Mouse (Mus musculus): ENCODE measurements around the gene Dnajc25.

The Dnajc25 gene

GRCm38 (mm10) chr4:59006211-59006610 lies 11.3 kb downstream of the Dnajc25 start:
- DNase-seq (ENCODE audit: low spot score) = no peak

GRCm38 (mm10) chr4:59007016-59007415 lies 12.2 kb downstream of the Dnajc25 start:
- no peak for DNase-seq (ENCODE audit: low spot score)

- DNase-seq (ENCODE audit: low spot score) = no peak
These were observed 13.1 kb downstream of the Dnajc25 start for GRCm38 (mm10) chr4:59007974-59008373.

GRCm38 (mm10) chr4:59009186-59009585 lies 14.3 kb downstream of the Dnajc25 start:
- no peak for DNase-seq (ENCODE audit: low spot score)

GRCm38 (mm10) chr4:59009696-59010095 lies 14.8 kb downstream of the Dnajc25 start:
- DNase-seq (ENCODE audit: low spot score) = no peak

GRCm38 (mm10) chr4:59011446-59011845 lies 16.6 kb downstream of the Dnajc25 start:
- no peak for DNase-seq (ENCODE audit: low spot score)

- no peak for DNase-seq (ENCODE audit: low spot score)
These were observed 20.3 kb downstream of the Dnajc25 start for GRCm38 (mm10) chr4:59015181-59015580.

- DNase-seq (ENCODE audit: low spot score) = no peak
These were observed 22.1 kb downstream of the Dnajc25 start for GRCm38 (mm10) chr4:59016922-59017321.

- no peak for DNase-seq (ENCODE audit: low spot score)
These were observed 39.6 kb downstream of the Dnajc25 start for GRCm38 (mm10) chr4:59034325-59034917.

- DNase-seq (ENCODE audit: low spot score) = peak; percentile 58
These were observed 40.3 kb downstream of the Dnajc25 start, which contains the start of gene Gng10 for GRCm38 (mm10) chr4:59034918-59035785. Gene Gng10 (plus strand): TSS chr4:59035088.

GRCm38 (mm10) chr4:59035786-59036350 lies 41.0 kb downstream of the Dnajc25 start:
- DNase-seq (ENCODE audit: low spot score) = no peak

- DNase-seq (ENCODE audit: low spot score) = peak; percentile 61
These were observed 41.7 kb downstream of the Dnajc25 start for GRCm38 (mm10) chr4:59036490-59037127.

- DNase-seq (ENCODE audit: low spot score) = no peak
These were observed 42.7 kb downstream of the Dnajc25 start for GRCm38 (mm10) chr4:59037525-59037924.

GRCm38 (mm10) chr4:59040397-59041287 lies 45.8 kb downstream of the Dnajc25 start:
- DNase-seq (ENCODE audit: low spot score) = no peak

GRCm38 (mm10) chr4:59043074-59043473 lies 48.2 kb downstream of the Dnajc25 start:
- no peak for DNase-seq (ENCODE audit: low spot score)

- DNase-seq (ENCODE audit: low spot score) = no peak
These were observed 49.0 kb downstream of the Dnajc25 start for GRCm38 (mm10) chr4:59043891-59044290.

- DNase-seq (ENCODE audit: low spot score) = no peak
These were observed 52.4 kb downstream of the Dnajc25 start for GRCm38 (mm10) chr4:59047222-59047621.

- no peak for DNase-seq (ENCODE audit: low spot score)
These were observed 56.2 kb downstream of the Dnajc25 start for GRCm38 (mm10) chr4:59051081-59051480.

- no peak for DNase-seq (ENCODE audit: low spot score)
These were observed 63.1 kb downstream of the Dnajc25 start for GRCm38 (mm10) chr4:59057929-59058328.

GRCm38 (mm10) chr4:59062526-59062925 lies 67.7 kb downstream of the Dnajc25 start:
- no peak for DNase-seq (ENCODE audit: low spot score)

- DNase-seq (ENCODE audit: low spot score) = no peak
These were observed 74.4 kb downstream of the Dnajc25 start for GRCm38 (mm10) chr4:59069276-59069675.

All from urinary bladder, postnatal 25 days (tissue).